Mouse (Mus musculus): ENCODE measurements around the gene Flot2. TPM values are rescaled to one million over a fixed set of nuclear protein-coding genes. Genes with fewer than 3 reads are reported as not detected.

The Flot2 gene
- polyA plus RNA-seq, 1 experiment from 2014 or later = 52.0 TPM

- H3K9me3 ChIP-seq = no peaks in the 10 kb centered on the region
- no peak overlapping the region for H3K4me3 ChIP-seq (replicated peaks)
- H3K4me1 ChIP-seq (replicated peaks) = peaks cover 15% of the 10 kb centered on the region
- H3K36me3 ChIP-seq = peaks cover 3% of the 10 kb centered on the region; the same call in 1 of the 2 replicates
- H3K27ac ChIP-seq = no peak overlapping the region
- H3K9ac ChIP-seq (replicated peaks) = no peak overlapping the region
- no peak overlapping the region for H3K4me2 ChIP-seq
- H3K27me3 ChIP-seq = no peaks in the 10 kb centered on the region
- no peak for ATAC-seq (ENCODE audit: insufficient number of reproducible peaks, insufficient read depth, low FRiP score, low TSS enrichment, low read depth)
- 61% methylated on average over 2 of the region's 2 CpGs for WGBS
These were observed 28.2 kb downstream of the Flot2 start for GRCm38 (mm10) chr11:78065906-78066305.

GRCm38 (mm10) chr11:78066641-78067040 is 28.9 kb downstream of the Flot2 start:
- Histone ChIP-seq H3K4me3 (replicated peaks) (no peak overlapping the region), H3K9me3 (no peaks in the 10 kb centered on the region), H3K4me1 (replicated peaks) (peaks cover 9% of the 10 kb centered on the region), H3K4me2 (no peak overlapping the region), H3K36me3 (peaks cover 3% of the 10 kb centered on the region; the same call in 1 of the 2 replicates), H3K27ac (no peak overlapping the region), H3K9ac (replicated peaks) (no peak overlapping the region), H3K27me3 (no peaks in the 10 kb centered on the region)
- no peak for ATAC-seq (ENCODE audit: insufficient number of reproducible peaks, insufficient read depth, low FRiP score, low TSS enrichment, low read depth)
- WGBS = 54% methylated on average over 2 of the region's 2 CpGs

- Histone ChIP-seq H3K27me3 (no peaks in the 10 kb centered on the region), H3K4me2 (no peak overlapping the region), H3K9ac (replicated peaks) (no peak overlapping the region), H3K4me3 (replicated peaks) (no peak overlapping the region), H3K36me3 (peaks cover 10% of the 10 kb centered on the region; the same call in 1 of the 2 replicates), H3K4me1 (replicated peaks) (peaks cover 3% of the 10 kb centered on the region; the same call in 1 of the 2 replicates), H3K9me3 (no peaks in the 10 kb centered on the region), H3K27ac (no peak overlapping the region)
- 71% methylated on average over 5 of the region's 5 CpGs for WGBS
- no peak for ATAC-seq (ENCODE audit: insufficient number of reproducible peaks, insufficient read depth, low FRiP score, low TSS enrichment, low read depth)
These were observed 29.8 kb downstream of the Flot2 start for GRCm38 (mm10) chr11:78067566-78067965.

GRCm38 (mm10) chr11:78069130-78069529 is 31.4 kb downstream of the Flot2 start:
- Histone ChIP-seq H3K36me3 (peaks cover 26% of the 10 kb centered on the region), H3K4me2 (no peak overlapping the region), H3K27me3 (no peaks in the 10 kb centered on the region), H3K4me1 (replicated peaks) (no peaks in the 10 kb centered on the region; the same call in 1 of the 2 replicates), H3K9ac (replicated peaks) (no peak overlapping the region), H3K4me3 (replicated peaks) (no peak overlapping the region), H3K9me3 (no peaks in the 10 kb centered on the region), H3K27ac (no peak overlapping the region)
- 73% methylated on average over 5 of the region's 5 CpGs for WGBS
- no peak for ATAC-seq (ENCODE audit: insufficient number of reproducible peaks, insufficient read depth, low FRiP score, low TSS enrichment, low read depth)

- Histone ChIP-seq H3K4me2 (no peak overlapping the region), H3K36me3 (peaks cover 31% of the 10 kb centered on the region), H3K27ac (0 out of 2 replicates have a peak overlapping the region, but pooled peaks have one; percentile 72), H3K4me1 (replicated peaks) (no peaks in the 10 kb centered on the region; the same call in 1 of the 2 replicates), H3K27me3 (no peaks in the 10 kb centered on the region), H3K9me3 (no peaks in the 10 kb centered on the region), H3K4me3 (replicated peaks) (no peak overlapping the region), H3K9ac (replicated peaks) (0 out of 2 replicates have a peak overlapping the region, but pooled peaks have one; percentile 24)
- no peak for ATAC-seq (ENCODE audit: insufficient number of reproducible peaks, insufficient read depth, low FRiP score, low TSS enrichment, low read depth)
- WGBS = 80% methylated on average over 6 of the region's 6 CpGs
These were observed 31.9 kb downstream of the Flot2 start for GRCm38 (mm10) chr11:78069646-78070045.

GRCm38 (mm10) chr11:78071938-78072337 is 34.2 kb downstream of the Flot2 start:
- no peak for ATAC-seq (ENCODE audit: insufficient number of reproducible peaks, insufficient read depth, low FRiP score, low TSS enrichment, low read depth)
- peaks cover 54% of the 10 kb centered on the region for H3K36me3 ChIP-seq
- 87% methylated on average over 5 of the region's 5 CpGs for WGBS
- no peak overlapping the region for H3K4me3 ChIP-seq (replicated peaks)
- H3K27me3 ChIP-seq = no peaks in the 10 kb centered on the region
- no peak overlapping the region for H3K4me2 ChIP-seq
- H3K27ac ChIP-seq = no peak overlapping the region
- H3K9me3 ChIP-seq = no peaks in the 10 kb centered on the region
- H3K9ac ChIP-seq (replicated peaks) = no peak overlapping the region
- H3K4me1 ChIP-seq (replicated peaks) = no peaks in the 10 kb centered on the region; the same call in 1 of the 2 replicates

GRCm38 (mm10) chr11:78072425-78073130 is 34.8 kb downstream of the Flot2 start:
- H3K9ac ChIP-seq (replicated peaks) = peak overlapping the region; percentile 37; the same call in 1 of the 2 replicates

GRCm38 (mm10) chr11:78073577-78074276 is 36.0 kb downstream of the Flot2 start:
- Histone ChIP-seq H3K27me3 (no peaks in the 10 kb centered on the region), H3K4me1 (replicated peaks) (no peaks in the 10 kb centered on the region; the same call in 1 of the 2 replicates), H3K4me3 (replicated peaks) (no peak overlapping the region), H3K4me2 (no peak overlapping the region), H3K9me3 (no peaks in the 10 kb centered on the region), H3K27ac (no peak overlapping the region), H3K9ac (replicated peaks) (no peak overlapping the region), H3K36me3 (peaks cover 67% of the 10 kb centered on the region)
- WGBS = 94% methylated on average over 9 of the region's 9 CpGs
- ATAC-seq (ENCODE audit: insufficient number of reproducible peaks, insufficient read depth, low FRiP score, low TSS enrichment, low read depth) = no peak

More at GRCm38 (mm10) chr11:78072425-78073130, 34.8 kb downstream of the Flot2 start:
- Histone ChIP-seq H3K9me3 (no peaks in the 10 kb centered on the region), H3K4me3 (replicated peaks) (no peak overlapping the region), H3K27ac (no peak overlapping the region), H3K36me3 (peaks cover 60% of the 10 kb centered on the region), H3K4me1 (replicated peaks) (no peaks in the 10 kb centered on the region; the same call in 1 of the 2 replicates), H3K27me3 (no peaks in the 10 kb centered on the region), H3K4me2 (no peak overlapping the region)
- ATAC-seq (ENCODE audit: insufficient number of reproducible peaks, insufficient read depth, low FRiP score, low TSS enrichment, low read depth) = no peak
- WGBS = 25% methylated on average over 6 of the region's 6 CpGs

GRCm38 (mm10) chr11:78074277-78074652 is 36.5 kb downstream of the Flot2 start:
- ATAC-seq (ENCODE audit: insufficient number of reproducible peaks, insufficient read depth, low FRiP score, low TSS enrichment, low read depth) = no peak
- no peaks in the 10 kb centered on the region for H3K27me3 ChIP-seq
- no peak overlapping the region for H3K4me3 ChIP-seq (replicated peaks)
- H3K4me2 ChIP-seq = no peak overlapping the region
- H3K4me1 ChIP-seq (replicated peaks) = peaks cover 4% of the 10 kb centered on the region
- H3K27ac ChIP-seq = no peak overlapping the region
- H3K36me3 ChIP-seq = peaks cover 67% of the 10 kb centered on the region
- 94% methylated on average over 2 of the region's 2 CpGs for WGBS
- no peak overlapping the region for H3K9ac ChIP-seq (replicated peaks)
- no peaks in the 10 kb centered on the region for H3K9me3 ChIP-seq

GRCm38 (mm10) chr11:78074666-78075065 is 36.9 kb downstream of the Flot2 start:
- Histone ChIP-seq H3K36me3 (peaks cover 67% of the 10 kb centered on the region), H3K4me2 (no peak overlapping the region), H3K27ac (no peak overlapping the region), H3K9me3 (no peaks in the 10 kb centered on the region), H3K4me3 (replicated peaks) (no peak overlapping the region), H3K4me1 (replicated peaks) (peaks cover 7% of the 10 kb centered on the region), H3K27me3 (no peaks in the 10 kb centered on the region), H3K9ac (replicated peaks) (no peak overlapping the region)
- 84% methylated on average over 4 of the region's 4 CpGs for WGBS
- no peak for ATAC-seq (ENCODE audit: insufficient number of reproducible peaks, insufficient read depth, low FRiP score, low TSS enrichment, low read depth)
